Mouse (Mus musculus): Measurements from ENCODE around the gene Gm21974.

GRCm38 (mm10) chr7:127896384-127896783, 1.1 kb upstream of the Gm21974 start:
- TF ChIP-seq MYOD1 (IDR thresholded peaks at IDR 0.05; ENCODE audit: control insufficient read depth in 1 of 3, insufficient read length in 2 of 3, low read depth in 2 of 3) (no peak), POLR2A (IDR thresholded peaks at IDR 0.05; ENCODE audit: insufficient read length, low read depth) (no peak), MAX (IDR thresholded peaks at IDR 0.05; ENCODE audit: low read depth) (no peak), SRF (IDR thresholded peaks at IDR 0.05; ENCODE audit: control insufficient read depth, insufficient read length, low read depth) (no peak), E2F4 (IDR thresholded peaks at IDR 0.05; ENCODE audit: insufficient read depth) (no peak), USF1 (IDR thresholded peaks at IDR 0.05; ENCODE audit: low read depth) (no peak), TCF12 (IDR thresholded peaks at IDR 0.05; ENCODE audit: insufficient read depth, poor library complexity, severe bottlenecking) (no peak), REST (IDR thresholded peaks at IDR 0.05; ENCODE audit: insufficient read depth, insufficient read length) (no peak)
